Mouse (Mus musculus): ENCODE measurements around the gene Cd40lg. TPM values are rescaled to one million over a fixed set of nuclear protein-coding genes. Genes with fewer than 3 reads are reported as not detected.

Cd40lg gene
- polyA plus RNA-seq, 1 experiment from 2014 or later: not detected

DNA sequence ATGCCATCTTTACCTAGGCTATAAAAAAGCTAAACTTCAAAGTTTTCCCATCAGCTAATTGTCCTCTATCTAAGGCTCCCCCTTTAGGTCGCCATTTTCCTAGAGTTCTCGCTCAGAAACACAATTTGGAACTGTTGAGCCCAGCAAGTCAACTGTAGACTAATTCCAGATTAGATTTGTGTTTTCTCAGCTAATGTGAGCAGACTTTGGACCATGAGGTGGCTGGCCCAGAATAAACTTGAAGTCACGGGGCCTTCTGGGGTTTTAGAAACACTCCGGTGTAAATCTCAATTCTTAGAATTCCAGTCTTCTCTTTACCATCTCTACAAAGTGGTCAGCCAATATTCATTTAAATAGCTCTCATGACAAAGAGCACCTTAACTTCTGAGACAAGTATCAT, 3.6 kb downstream of the Cd40lg start:
- no peak overlapping the region for H3K4me3 ChIP-seq
- WGBS: 91% methylated on average over 4 of the region's 4 CpGs

DNA sequence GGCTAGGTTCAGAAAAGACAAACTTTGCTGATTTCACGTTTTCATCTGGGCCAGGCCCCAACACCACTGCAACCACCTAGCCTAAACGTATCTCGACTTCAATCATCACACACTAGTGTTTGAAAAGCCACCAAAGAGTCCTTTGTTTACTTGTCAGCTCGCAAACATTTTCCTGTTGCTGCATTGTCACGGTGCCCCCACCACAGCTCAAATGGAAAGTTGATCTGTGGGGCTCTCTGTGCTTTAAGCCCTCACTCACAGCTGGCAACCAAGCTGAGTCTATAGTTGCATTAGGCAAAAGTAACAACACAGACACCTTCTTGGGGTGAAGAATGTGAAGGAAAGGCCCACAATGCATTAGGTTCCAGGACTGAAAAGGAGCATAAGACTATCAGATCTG, 4.3 kb downstream of the Cd40lg start:
- 75% methylated on average over 5 of the region's 5 CpGs for WGBS

More for the DNA sequence above, 3.6 kb downstream of the Cd40lg start:
- no peak for ATAC-seq (ENCODE audit: low FRiP score)
- Histone ChIP-seq H3K27ac (no peak overlapping the region), H3K9ac (no peak overlapping the region), H3K4me1 (no peaks in the 10 kb centered on the region), H3K9me3 (replicated peaks) (no peaks in the 10 kb centered on the region), H3K36me3 (no peaks in the 10 kb centered on the region), H3K27me3 (no peaks in the 10 kb centered on the region), H3K4me2 (replicated peaks) (no peak overlapping the region)

DNA sequence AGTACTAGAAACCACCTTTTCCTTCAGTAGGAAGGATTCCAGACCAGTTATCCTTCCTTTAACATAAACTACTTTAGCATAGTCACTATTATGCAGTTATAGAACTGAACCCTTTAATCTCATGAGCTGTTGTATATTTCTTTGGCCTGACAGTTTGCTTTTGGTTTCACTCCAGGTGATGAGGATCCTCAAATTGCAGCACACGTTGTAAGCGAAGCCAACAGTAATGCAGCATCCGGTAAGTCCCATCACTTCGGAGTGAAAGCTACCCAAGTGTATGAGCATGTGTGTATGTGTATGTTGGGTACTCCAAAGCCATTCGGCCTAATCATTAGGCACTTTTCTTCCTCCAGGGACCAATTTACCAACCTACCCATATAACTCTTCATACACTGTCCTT, 7.6 kb downstream of the Cd40lg start:
- no peak overlapping the region for H3K4me2 ChIP-seq (replicated peaks)
- no peak overlapping the region for H3K9ac ChIP-seq
- H3K36me3 ChIP-seq: no peaks in the 10 kb centered on the region
- no peak overlapping the region for H3K4me3 ChIP-seq
- no peaks in the 10 kb centered on the region for H3K4me1 ChIP-seq
- H3K27ac ChIP-seq: no peak overlapping the region
- no peaks in the 10 kb centered on the region for H3K27me3 ChIP-seq
- H3K9me3 ChIP-seq (replicated peaks): no peaks in the 10 kb centered on the region
- no peak for ATAC-seq (ENCODE audit: low FRiP score)
- 84% methylated on average over 5 of the region's 5 CpGs for WGBS

More for the DNA sequence above, 4.3 kb downstream of the Cd40lg start:
- H3K4me3 ChIP-seq: no peak overlapping the region
- H3K27ac ChIP-seq: no peak overlapping the region
- no peaks in the 10 kb centered on the region for H3K9me3 ChIP-seq (replicated peaks)
- no peaks in the 10 kb centered on the region for H3K4me1 ChIP-seq
- no peaks in the 10 kb centered on the region for H3K27me3 ChIP-seq
- no peak for ATAC-seq (ENCODE audit: low FRiP score)
- no peak overlapping the region for H3K4me2 ChIP-seq (replicated peaks)
- no peaks in the 10 kb centered on the region for H3K36me3 ChIP-seq
- no peak overlapping the region for H3K9ac ChIP-seq

DNA sequence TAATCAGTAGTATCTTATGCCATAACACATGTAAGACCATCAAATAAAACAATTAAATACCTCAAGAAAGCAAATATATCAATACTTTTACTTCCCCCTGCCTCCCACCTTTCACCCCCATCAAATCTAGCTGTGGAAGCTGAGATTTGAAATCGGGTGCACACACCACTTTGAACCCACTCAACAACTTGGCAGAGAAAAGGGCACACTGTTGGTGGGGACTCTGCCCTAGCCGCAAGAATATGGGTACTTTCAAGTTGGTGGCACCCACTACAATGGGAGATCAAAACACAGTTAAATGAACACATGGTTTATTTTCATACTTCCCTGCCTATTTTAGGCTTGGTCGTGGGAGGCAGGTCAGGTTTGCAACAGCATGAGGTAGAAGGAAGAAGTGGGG, 9.9 kb downstream of the Cd40lg start:
- Histone ChIP-seq H3K27me3 (no peaks in the 10 kb centered on the region), H3K9ac (no peak overlapping the region), H3K36me3 (no peaks in the 10 kb centered on the region), H3K4me2 (replicated peaks) (no peak overlapping the region), H3K27ac (no peak overlapping the region), H3K9me3 (replicated peaks) (no peaks in the 10 kb centered on the region), H3K4me1 (no peaks in the 10 kb centered on the region), H3K4me3 (no peak overlapping the region)
- WGBS: 84% methylated on average over 3 of the region's 3 CpGs
- no peak for ATAC-seq (ENCODE audit: low FRiP score)

DNA sequence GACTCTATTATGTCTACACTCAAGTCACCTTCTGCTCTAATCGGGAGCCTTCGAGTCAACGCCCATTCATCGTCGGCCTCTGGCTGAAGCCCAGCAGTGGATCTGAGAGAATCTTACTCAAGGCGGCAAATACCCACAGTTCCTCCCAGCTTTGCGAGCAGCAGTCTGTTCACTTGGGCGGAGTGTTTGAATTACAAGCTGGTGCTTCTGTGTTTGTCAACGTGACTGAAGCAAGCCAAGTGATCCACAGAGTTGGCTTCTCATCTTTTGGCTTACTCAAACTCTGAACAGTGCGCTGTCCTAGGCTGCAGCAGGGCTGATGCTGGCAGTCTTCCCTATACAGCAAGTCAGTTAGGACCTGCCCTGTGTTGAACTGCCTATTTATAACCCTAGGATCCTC, 11.4 kb downstream of the Cd40lg start:
- no peak overlapping the region for H3K27ac ChIP-seq
- no peak overlapping the region for H3K9ac ChIP-seq
- 82% methylated on average over 10 of the region's 10 CpGs for WGBS
- H3K4me3 ChIP-seq: no peak overlapping the region
- no peak for ATAC-seq (ENCODE audit: low FRiP score)
- H3K4me1 ChIP-seq: no peaks in the 10 kb centered on the region
- no peak overlapping the region for H3K4me2 ChIP-seq (replicated peaks)
- no peaks in the 10 kb centered on the region for H3K9me3 ChIP-seq (replicated peaks)
- no peaks in the 10 kb centered on the region for H3K27me3 ChIP-seq
- no peaks in the 10 kb centered on the region for H3K36me3 ChIP-seq

DNA sequence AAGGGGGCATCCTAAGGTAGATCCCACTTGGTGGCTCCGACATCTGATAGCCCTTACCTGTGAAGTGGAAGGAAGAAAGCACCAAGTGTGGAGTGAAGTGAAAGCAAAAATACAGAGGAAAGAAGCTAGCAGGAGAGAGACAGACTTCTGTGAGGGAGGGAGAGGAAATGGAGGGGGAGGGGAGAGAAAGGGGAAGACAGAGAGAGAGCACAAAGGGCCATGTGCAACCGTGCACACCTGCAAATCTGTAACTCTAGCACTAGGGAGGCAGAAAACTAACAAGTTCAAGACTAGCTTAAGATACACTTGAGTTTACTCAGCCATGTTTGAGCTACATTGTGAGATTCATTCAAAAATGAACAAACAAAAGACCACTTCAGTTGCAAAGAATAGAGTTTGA, 16.2 kb downstream of the Cd40lg start:
- Histone ChIP-seq H3K27ac (no peak overlapping the region), H3K4me1 (no peaks in the 10 kb centered on the region), H3K9ac (no peak overlapping the region), H3K36me3 (no peaks in the 10 kb centered on the region), H3K4me3 (no peak overlapping the region), H3K9me3 (replicated peaks) (no peaks in the 10 kb centered on the region), H3K27me3 (no peaks in the 10 kb centered on the region), H3K4me2 (replicated peaks) (no peak overlapping the region)
- no peak for ATAC-seq (ENCODE audit: low FRiP score)
- WGBS: 84% methylated on average over 2 of the region's 2 CpGs

DNA sequence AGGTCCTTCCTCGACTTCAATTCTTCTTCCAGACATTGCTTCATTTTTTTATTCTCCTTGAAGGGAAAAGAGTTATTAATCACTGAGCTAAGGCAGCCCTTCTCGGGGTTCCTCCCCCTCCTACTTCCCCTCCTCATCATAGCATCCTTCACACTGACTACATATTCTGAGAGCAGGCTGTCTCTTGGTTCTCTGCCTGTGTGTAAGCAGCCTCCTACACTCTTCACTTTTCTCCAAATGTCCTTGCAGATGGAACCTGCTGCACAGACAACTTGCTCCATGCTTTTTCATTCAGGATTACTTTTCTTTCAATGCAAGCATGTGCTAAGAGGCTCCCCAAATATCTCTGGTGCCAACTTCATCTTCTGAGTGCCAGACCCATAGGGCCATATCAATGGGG, 21.7 kb downstream of the Cd40lg start:
- no peak overlapping the region for H3K9ac ChIP-seq
- no peaks in the 10 kb centered on the region for H3K4me1 ChIP-seq
- no peak for ATAC-seq (ENCODE audit: low FRiP score)
- no peaks in the 10 kb centered on the region for H3K9me3 ChIP-seq (replicated peaks)
- H3K4me3 ChIP-seq: no peak overlapping the region
- no peak overlapping the region for H3K4me2 ChIP-seq (replicated peaks)
- no peak overlapping the region for H3K27ac ChIP-seq
- WGBS: 83% methylated on average over 2 of the region's 2 CpGs
- H3K36me3 ChIP-seq: no peaks in the 10 kb centered on the region
- H3K27me3 ChIP-seq: no peaks in the 10 kb centered on the region

DNA sequence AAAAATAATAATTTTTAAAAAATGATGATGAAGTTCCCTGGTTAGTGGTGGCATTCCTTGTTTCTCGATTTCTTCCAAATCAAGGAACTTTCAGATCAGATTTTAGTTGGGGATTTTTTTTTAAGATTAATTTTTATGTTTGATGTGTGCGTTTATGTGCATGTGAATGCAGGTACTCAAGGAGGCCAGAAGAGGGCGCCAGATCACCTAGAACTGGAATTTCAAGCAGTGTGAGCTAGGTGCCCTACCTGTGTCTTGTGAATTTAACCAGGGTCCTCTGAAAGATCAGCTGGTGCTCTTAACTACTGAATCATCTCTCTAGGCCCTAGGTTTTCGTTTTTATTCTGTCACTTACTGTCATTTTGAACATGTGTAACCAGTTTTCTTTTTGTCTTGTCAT, 24.0 kb downstream of the Cd40lg start:
- no peaks in the 10 kb centered on the region for H3K9me3 ChIP-seq (replicated peaks)
- ATAC-seq (ENCODE audit: low FRiP score): no peak
- whole genome bisulfite sequencing: 71% methylated on average over 4 of the region's 4 CpGs

DNA sequence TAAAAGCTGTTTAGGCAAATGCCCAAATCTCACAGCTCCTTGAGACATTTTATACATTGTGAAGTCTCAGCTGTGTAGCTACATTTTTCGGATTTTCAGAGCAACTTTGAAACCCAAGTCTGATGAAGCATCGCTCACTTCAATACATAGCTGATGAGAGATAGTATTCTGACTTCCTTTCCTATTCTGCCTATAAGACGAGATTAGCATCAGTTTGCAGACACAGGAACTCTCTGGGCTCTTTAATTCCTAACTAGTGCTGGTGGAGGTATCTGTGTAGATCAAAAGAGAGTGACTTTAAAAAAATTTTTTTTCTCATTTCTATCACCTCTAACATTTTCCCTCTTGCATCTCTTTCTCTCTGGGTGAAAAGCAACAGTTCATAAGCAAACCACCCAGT, 26.6 kb downstream of the Cd40lg start:
- Histone ChIP-seq H3K27me3 (no peaks in the 10 kb centered on the region), H3K27ac (no peak overlapping the region), H3K9ac (no peak overlapping the region), H3K36me3 (no peaks in the 10 kb centered on the region), H3K4me2 (replicated peaks) (no peak overlapping the region), H3K9me3 (replicated peaks) (no peaks in the 10 kb centered on the region), H3K4me1 (no peaks in the 10 kb centered on the region), H3K4me3 (no peak overlapping the region)
- WGBS: 67% methylated on average over 3 of the region's 3 CpGs
- no peak for ATAC-seq (ENCODE audit: low FRiP score)

More for the DNA sequence above, 24.0 kb downstream of the Cd40lg start:
- no peak overlapping the region for H3K9ac ChIP-seq
- H3K4me1 ChIP-seq: no peaks in the 10 kb centered on the region
- H3K27ac ChIP-seq: no peak overlapping the region
- no peaks in the 10 kb centered on the region for H3K27me3 ChIP-seq
- no peak overlapping the region for H3K4me2 ChIP-seq (replicated peaks)
- no peak overlapping the region for H3K4me3 ChIP-seq
- H3K36me3 ChIP-seq: no peaks in the 10 kb centered on the region

DNA sequence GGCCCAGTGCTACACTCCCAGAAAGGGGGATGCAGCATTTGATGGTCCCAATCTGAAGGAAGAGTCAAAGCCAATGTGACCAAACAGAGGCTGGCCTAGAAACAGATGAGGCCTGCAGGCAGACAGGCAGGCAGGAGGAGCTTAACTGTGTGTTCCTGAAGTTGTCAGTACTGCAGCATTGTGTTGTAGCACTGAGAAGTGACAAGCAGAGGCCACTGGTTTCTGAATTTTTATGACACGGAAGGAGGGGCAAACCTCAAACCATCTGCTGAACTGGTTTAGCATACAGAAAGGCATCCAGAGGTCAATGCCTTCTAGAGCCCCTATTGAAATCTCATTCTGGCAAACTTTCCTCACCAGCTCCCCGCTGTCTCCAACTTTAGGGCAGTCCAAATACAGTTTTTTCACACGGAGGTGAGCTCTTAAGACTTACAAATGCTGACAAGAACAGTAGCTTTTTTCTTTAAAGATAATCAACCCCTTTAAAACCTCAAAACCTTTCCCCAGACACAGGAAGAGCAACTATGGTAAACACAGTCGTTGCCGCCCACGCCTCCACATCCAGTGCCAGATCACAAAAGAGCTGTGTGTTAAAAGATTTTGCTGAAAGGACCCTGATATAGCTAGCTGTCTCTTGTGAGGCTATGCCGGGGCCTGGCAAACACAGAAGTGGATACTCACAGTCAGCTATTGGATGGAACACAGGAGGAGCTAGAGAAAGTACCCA, 41.5 kb downstream of the Cd40lg start:
- 68% methylated on average over 7 of the region's 7 CpGs for WGBS
- no peaks in the 10 kb centered on the region for H3K9me3 ChIP-seq (replicated peaks)
- H3K9ac ChIP-seq: no peak overlapping the region
- no peaks in the 10 kb centered on the region for H3K4me1 ChIP-seq
- no peak overlapping the region for H3K27ac ChIP-seq
- no peak overlapping the region for H3K4me3 ChIP-seq
- no peaks in the 10 kb centered on the region for H3K27me3 ChIP-seq
- no peak overlapping the region for H3K4me2 ChIP-seq (replicated peaks)
- ATAC-seq (ENCODE audit: low FRiP score): no peak
- H3K36me3 ChIP-seq: no peaks in the 10 kb centered on the region

DNA sequence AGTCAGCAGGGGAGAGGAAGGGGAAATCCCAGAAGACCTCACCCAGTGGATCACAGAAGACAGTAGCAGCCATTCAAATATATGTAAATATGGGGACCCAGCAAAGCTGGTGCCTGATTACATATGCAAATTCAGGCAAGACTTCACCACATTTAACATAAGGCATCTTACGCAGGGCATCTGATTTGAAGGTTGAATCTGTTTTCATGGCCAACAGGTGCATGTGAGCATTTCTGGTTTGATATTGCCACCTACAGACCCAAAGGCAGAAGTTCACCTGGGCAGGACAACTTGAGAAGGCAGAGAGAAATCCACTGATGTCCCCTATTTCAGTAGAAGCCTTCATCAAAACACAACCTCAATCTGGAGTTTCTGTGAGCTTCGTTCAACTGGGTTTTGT, 48.8 kb downstream of the Cd40lg start:
- Histone ChIP-seq H3K36me3 (no peaks in the 10 kb centered on the region), H3K4me3 (no peak overlapping the region), H3K27ac (no peak overlapping the region), H3K27me3 (no peaks in the 10 kb centered on the region), H3K4me2 (replicated peaks) (no peak overlapping the region), H3K9me3 (replicated peaks) (no peaks in the 10 kb centered on the region), H3K9ac (no peak overlapping the region), H3K4me1 (no peaks in the 10 kb centered on the region)
- 39% methylated on average over 2 of the region's 2 CpGs for WGBS
- no peak for ATAC-seq (ENCODE audit: low FRiP score)

DNA sequence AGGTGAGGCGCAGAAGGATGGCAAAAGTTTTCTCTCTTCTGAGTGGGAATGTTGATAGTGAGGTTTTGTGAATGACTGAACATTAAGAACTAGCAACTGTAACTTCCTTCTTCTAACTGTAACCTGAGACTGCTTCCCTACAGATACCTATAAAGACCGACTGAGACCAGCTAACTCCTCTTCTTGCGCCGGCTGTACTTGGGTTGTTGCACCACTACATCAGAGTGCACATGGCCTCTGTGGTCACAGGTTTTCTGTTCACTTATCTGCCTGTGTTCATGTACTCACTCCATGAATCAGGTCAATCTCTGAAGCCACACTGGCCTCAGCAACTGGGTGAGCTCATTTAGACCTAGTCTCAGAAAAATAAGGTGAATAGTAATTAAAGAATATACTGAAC, 51.6 kb downstream of the Cd40lg start:
- no peaks in the 10 kb centered on the region for H3K36me3 ChIP-seq
- 81% methylated on average over 4 of the region's 4 CpGs for WGBS
- H3K9me3 ChIP-seq (replicated peaks): no peaks in the 10 kb centered on the region

More for the DNA sequence above, 51.6 kb downstream of the Cd40lg start:
- Histone ChIP-seq H3K4me1 (no peaks in the 10 kb centered on the region), H3K27ac (no peak overlapping the region), H3K9ac (no peak overlapping the region), H3K27me3 (no peaks in the 10 kb centered on the region), H3K4me3 (no peak overlapping the region), H3K4me2 (replicated peaks) (no peak overlapping the region)
- no peak for ATAC-seq (ENCODE audit: low FRiP score)
